Mouse (Mus musculus) C3H10T1/2 (cell line): Measurements from ENCODE around the gene Rnaseh2b. TPM values are rescaled to one million over a fixed set of nuclear protein-coding genes. Genes with fewer than 3 reads are reported as not detected.

Source experiments
- polyA plus RNA-seq, 2 experiments: library from polyadenylated mRNA; unstranded; fragments of >200 nt; fragmentation: generic; extraction: Trizol; gene quantifications; one replicate each; pipeline ENCODE4 v1.2.1; 2012; ENCODE audit warnings: missing spikeins in 2 of 2

Gene Rnaseh2b
- 10 to 100 TPM in 1 of 2 experiments, 1 to 10 TPM in 1; 3.6 to 12.1 TPM for polyA plus RNA-seq

DNA sequence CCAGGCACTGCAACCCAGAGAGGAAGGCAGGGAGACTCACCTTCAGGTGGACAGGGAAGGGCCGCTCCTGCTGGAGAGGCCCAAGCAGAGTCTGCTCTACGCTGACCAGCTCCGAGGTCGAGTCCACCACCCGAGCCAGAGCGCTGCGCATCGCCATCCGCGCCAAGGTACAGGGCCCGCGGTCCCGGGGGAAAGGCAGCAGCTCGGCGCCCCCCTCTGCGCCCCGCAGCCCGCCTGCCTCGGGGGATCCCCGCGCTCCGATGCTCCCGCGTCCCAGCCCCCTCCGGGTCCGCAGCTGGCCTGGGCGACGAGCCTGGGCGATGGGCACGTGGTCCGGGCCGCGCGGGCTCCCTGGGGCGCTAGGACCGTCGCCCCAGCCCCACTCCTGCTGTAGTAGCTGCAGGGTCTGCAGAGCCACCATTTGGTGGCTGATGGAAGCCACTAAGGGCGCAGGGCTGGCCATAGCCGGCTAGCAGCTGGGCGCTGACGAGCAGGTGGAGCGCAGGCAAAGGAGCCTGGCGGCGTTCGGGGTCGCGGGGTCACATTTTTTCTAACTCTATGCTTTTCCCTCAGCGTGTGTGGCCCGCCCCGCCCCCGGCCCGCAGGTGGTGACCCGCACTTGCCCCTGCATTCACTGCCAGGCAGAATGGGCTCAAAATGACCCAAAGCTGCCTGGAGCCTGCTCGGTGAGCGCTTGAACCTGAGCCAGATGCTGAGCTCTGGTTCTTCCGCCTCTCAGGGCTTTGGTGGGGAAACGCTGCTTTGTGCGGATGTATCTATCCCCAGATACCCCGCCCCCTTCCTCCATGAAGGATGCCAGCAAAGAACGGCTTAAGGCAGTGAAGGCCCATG lies at the start of gene Rnaseh2b, which contains the start of gene Dleu7:
Gene Rnaseh2b (plus strand): TSS at position 102 of the 852 bp plus-strand sequence.
Gene Dleu7 (minus strand): TSS at position 560 of the 852 bp plus-strand sequence.

Other genes with a start within 250 kb of the Rnaseh2b start
- not detected for gene Dleu7, start 458 bp downstream of the Rnaseh2b start, polyA plus RNA-seq
- not detected for gene Gucy1b2, start 163.7 kb downstream of the Rnaseh2b start, polyA plus RNA-seq